In genomic region chr7:31291721-31292120, GRCm38 (mm10) we compare ENCODE assay signal across 24 mouse cellular contexts. TPM values are rescaled to one million over a fixed set of nuclear protein-coding genes. Genes with fewer than 3 reads are reported as not detected.
"Had no signal": no experiment of that assay in that cellular context is flagged by ENCODE, and none has a peak within 500 bp of the region (broad histone marks: within the 10 kb centered on the region; RNA-seq: fewer than 3 reads in every experiment).

Gene Scgb1b2, minus strand, starts transcription at chr7:31291821.

- H3K9ac ChIP-seq: neural tube, embryonic 13.5 days; neural tube, embryonic 15.5 days; stomach, embryonic 15.5 days had no signal

- H3K4me1 ChIP-seq: neural tube, embryonic 13.5 days; neural tube, embryonic 15.5 days; stomach, embryonic 15.5 days had no signal

- H3K9me3 ChIP-seq: stomach, embryonic 15.5 days had no signal

- H3K36me3 ChIP-seq: neural tube, embryonic 13.5 days; neural tube, embryonic 15.5 days; stomach, embryonic 15.5 days had no signal

- H3K4me2 ChIP-seq: neural tube, embryonic 13.5 days; neural tube, embryonic 15.5 days; stomach, embryonic 15.5 days had no signal

- H3K27ac ChIP-seq: neural tube, embryonic 13.5 days; neural tube, embryonic 15.5 days; stomach, embryonic 15.5 days; stomach, postnatal 0 days had no signal

- H3K4me3 ChIP-seq: neural tube, embryonic 13.5 days; neural tube, embryonic 15.5 days; stomach, embryonic 15.5 days had no signal

- H3K27me3 ChIP-seq: neural tube, embryonic 13.5 days; neural tube, embryonic 15.5 days; stomach, embryonic 15.5 days had no signal

- DNase-seq: retina, postnatal 1 day; right cerebral cortex, adult 18-20 months; right cerebral cortex, postnatal 14 days; right cerebral cortex, postnatal 25 days; right cerebral cortex, postnatal 4 days; spleen, adult 18-20 months; thymus, adult 18-20 months; thymus, adult 2 months; thymus, postnatal 14 days; thymus, postnatal 25 days; thymus, postnatal 36 days; thymus, postnatal 4 days had no signal

RNA-seq across cellular contexts. Expression of gene Scgb1b2, which starts in this region (rescaled TPM):
- polyA plus RNA-seq: neural tube, embryonic 13.5 days; neural tube, embryonic 14.5 days; neural tube, embryonic 15.5 days; small intestine, adult 2 months; spleen, adult 2 months; stomach, embryonic 14.5 days; stomach, embryonic 15.5 days; stomach, embryonic 16.5 days; stomach, postnatal 0 days; testis, adult 2 months; thymus, adult 2 months; thymus, postnatal 0 days; urinary bladder, adult 2 months had no signal
